Mouse (Mus musculus) thymus, adult 18-20 months (tissue): ENCODE results near the gene Lrrc41.

ENCODE experiments used
- DNase-seq, 2 experiments: peaks; one replicate each; pipeline ENCODE4 v3.0.0; 2022; ENCODE audit warnings: mixed read lengths in 2 of 2

Gene Lrrc41

GRCm38 (mm10) chr4:116074861-116075620 is at the start of gene Lrrc41, which contains the start of gene Uqcrh:
TSS of gene Lrrc41 (plus strand) at chr4:116075269.
TSS of gene Uqcrh (minus strand) at chr4:116075071.
- peak; percentile 85 to 89 for DNase-seq

- DNase-seq, result no peak
These were observed 42.2 kb upstream of the Lrrc41 start for GRCm38 (mm10) chr4:116032906-116033305.

GRCm38 (mm10) chr4:116033374-116033773 is 41.7 kb upstream of the Lrrc41 start:
- DNase-seq, result no peak

- DNase-seq, result no peak
These were observed 34.6 kb upstream of the Lrrc41 start for GRCm38 (mm10) chr4:116040466-116040865.

- no peak for DNase-seq
These were observed 32.9 kb upstream of the Lrrc41 start for GRCm38 (mm10) chr4:116042186-116042585.

GRCm38 (mm10) chr4:116046604-116047003 is 28.5 kb upstream of the Lrrc41 start:
- DNase-seq, result no peak

- DNase-seq, result no peak
These were observed 27.4 kb upstream of the Lrrc41 start for GRCm38 (mm10) chr4:116047681-116048080.

- no peak for DNase-seq
These were observed 26.7 kb upstream of the Lrrc41 start for GRCm38 (mm10) chr4:116048130-116048920.

- no peak for DNase-seq
These were observed 25.9 kb upstream of the Lrrc41 start for GRCm38 (mm10) chr4:116049211-116049610.

- peak; percentile 28 to 61 for DNase-seq
These were observed 22.4 kb upstream of the Lrrc41 start for GRCm38 (mm10) chr4:116052526-116053293.

GRCm38 (mm10) chr4:116053399-116053961 is 21.6 kb upstream of the Lrrc41 start, which contains the start of gene Nsun4:
TSS of gene Nsun4 (minus strand) at chr4:116053876.
- DNase-seq, result peak; percentile 87 to 88

- DNase-seq, result no peak
These were observed 17.5 kb upstream of the Lrrc41 start for GRCm38 (mm10) chr4:116057559-116057958.

GRCm38 (mm10) chr4:116059012-116059726 is 15.9 kb upstream of the Lrrc41 start:
- no peak for DNase-seq

- no peak for DNase-seq
These were observed 11.2 kb upstream of the Lrrc41 start for GRCm38 (mm10) chr4:116063855-116064254.

GRCm38 (mm10) chr4:116070116-116070515 is 5.0 kb upstream of the Lrrc41 start:
- DNase-seq, result no peak

- no peak for DNase-seq
These were observed 1.9 kb upstream of the Lrrc41 start for GRCm38 (mm10) chr4:116073146-116073545.

- DNase-seq, result no peak
These were observed 859 bp upstream of the Lrrc41 start for GRCm38 (mm10) chr4:116074145-116074675.

- peak; percentile 53 to 62 for DNase-seq
These were observed 731 bp downstream of the Lrrc41 start for GRCm38 (mm10) chr4:116075631-116076368.

- peak in 1 of 2 experiments; percentile 41 for DNase-seq
These were observed 1.5 kb downstream of the Lrrc41 start for GRCm38 (mm10) chr4:116076369-116077231.
